Mouse (Mus musculus) hematopoietic multipotent progenitor cell, adult 10-12 weeks (in vitro differentiated cells): ENCODE data around the gene Gm49398. TPM values are rescaled to one million over a fixed set of nuclear protein-coding genes. Genes with fewer than 3 reads are reported as not detected.

Experiments
- polyA plus RNA-seq: library from polyadenylated mRNA; stranded (reverse); fragments of >175 nt; gene quantifications from 2 replicates; pipeline ENCODE4 v1.2.3, GENCODE M21; 2012; ENCODE audit warnings: low replicate concordance

Gene Gm49398
- polyA plus RNA-seq: not detected in 2 replicates

GRCm38 (mm10) chr13:61288739-61289138 is at the start of gene Gm49398:
Gm49398 (minus strand) TSS chr13:61288839.

GRCm38 (mm10) chr13:61255258-61255657 is 33.4 kb downstream of the Gm49398 start, which contains the start of gene Cts8:
Cts8 (minus strand) TSS chr13:61255358.

GRCm38 (mm10) chr13:61203310-61203709 is 85.3 kb downstream of the Gm49398 start, which contains the start of gene Cts6:
Cts6 (minus strand) TSS chr13:61203410.

Other genes with a start within 250 kb of the Gm49398 start
- gene Ctsq, start 248.2 kb downstream of the Gm49398 start, polyA plus RNA-seq: not detected in 2 replicates
- gene Ctsr, start 124.6 kb downstream of the Gm49398 start, polyA plus RNA-seq: not detected in 2 replicates
- not detected in 2 replicates for gene Cts6, start 85.4 kb downstream of the Gm49398 start, polyA plus RNA-seq
- gene Cts8, start 33.5 kb downstream of the Gm49398 start, polyA plus RNA-seq: not detected in 2 replicates
- gene Cts7, start 69.4 kb upstream of the Gm49398 start, polyA plus RNA-seq: not detected in 2 replicates